Mouse (Mus musculus) urinary bladder, postnatal 10 days (tissue): ENCODE measurements around the gene Knl1.
"Not testable (repeated sequence)": the region's sequence is repeated elsewhere in the genome, so short reads cannot be mapped to it uniquely, and the experiment has no call there.

Experiments
- DNase-seq: peaks from one replicate; pipeline ENCODE4 v3.0.0; 2022; ENCODE audit warnings: low spot score

Knl1 gene

DNA sequence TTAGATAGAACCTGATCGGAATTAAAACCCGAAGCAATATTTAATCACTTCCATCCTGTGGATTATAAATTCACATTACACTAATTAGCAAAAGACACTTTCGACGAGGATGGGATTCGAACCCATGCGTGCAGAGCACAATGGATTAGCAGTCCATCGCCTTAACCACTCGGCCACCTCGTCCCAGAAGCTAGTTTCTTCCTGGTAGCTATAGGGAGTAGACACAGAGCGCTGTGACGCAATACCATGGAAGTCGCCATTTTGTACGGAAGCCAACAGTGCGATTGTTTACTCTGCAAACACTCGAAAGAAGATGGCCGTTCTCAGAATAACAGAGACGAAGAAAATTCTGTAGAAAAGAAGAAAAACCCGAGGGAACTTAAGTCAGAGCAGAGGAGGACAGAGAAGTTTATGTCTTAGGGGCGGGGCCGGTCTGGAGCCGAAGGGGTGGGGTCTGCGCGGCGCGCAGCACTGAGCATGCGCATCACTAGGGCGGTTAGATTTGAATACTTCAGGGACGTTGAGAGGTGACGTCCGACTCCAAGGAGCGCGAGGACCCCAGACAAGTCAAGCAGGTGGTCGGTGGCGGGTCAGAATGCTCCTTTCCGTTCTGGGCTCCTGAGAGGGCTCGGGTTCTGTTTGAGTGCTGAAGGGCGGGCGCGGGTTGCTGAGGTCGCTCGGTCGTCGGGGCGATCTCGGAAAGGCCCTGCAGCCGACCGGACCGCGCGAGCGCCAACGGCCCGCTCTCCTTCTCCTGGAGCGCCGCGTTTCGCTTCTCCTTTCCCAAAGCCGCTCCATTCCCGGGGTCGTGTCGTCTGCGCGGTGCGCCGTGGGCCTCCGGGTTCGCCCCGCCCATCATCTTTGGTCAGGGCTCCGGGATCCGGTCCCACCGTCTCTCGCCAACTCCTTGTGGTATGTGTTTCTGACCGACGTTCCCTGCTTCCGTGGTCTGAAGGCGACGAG is at the start of gene Knl1:
TSS of gene Knl1 (plus strand) at position 471 of the 963 bp plus-strand sequence.
- DNase-seq, result peak; percentile 86

DNA sequence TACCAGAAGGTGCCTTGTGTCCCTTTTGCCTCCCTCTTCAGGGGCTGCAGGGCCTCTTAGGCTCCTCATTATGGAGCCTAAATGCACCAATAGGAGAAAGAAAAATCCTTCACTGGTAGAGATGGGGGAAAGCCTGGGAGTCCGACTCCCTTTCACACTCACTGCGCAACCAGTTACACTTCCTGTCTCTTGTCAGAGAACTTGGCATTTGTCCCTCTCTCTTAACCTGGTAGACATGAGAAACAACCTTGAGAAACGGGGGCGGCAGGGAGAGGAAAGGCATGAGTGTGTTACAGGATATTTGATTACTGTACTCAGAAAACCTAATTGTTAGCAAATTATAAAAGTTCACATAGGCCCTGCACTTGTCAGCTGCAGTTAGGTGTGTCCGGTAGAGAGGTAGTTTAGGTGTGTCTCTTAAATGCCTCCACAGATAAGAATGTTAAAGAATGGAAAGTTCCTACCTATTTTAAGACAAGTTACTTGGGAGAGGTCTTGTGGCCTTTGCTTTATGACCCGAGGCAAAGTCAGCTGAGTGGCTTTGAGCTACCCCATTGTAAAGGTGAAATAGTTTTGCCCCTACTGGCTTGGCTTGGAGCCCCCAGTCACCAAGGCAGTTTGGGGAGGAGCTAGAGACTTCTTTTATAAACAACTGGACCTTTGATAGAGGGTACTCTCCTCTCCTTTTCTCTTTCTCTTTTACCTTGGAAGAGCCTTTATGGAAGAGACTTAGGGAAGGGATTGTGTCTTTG is 48.6 kb upstream of the Knl1 start:
- no peak for DNase-seq

GRCm38 (mm10) chr2:118999025-118999639 is 47.8 kb upstream of the Knl1 start:
- no peak for DNase-seq

DNA sequence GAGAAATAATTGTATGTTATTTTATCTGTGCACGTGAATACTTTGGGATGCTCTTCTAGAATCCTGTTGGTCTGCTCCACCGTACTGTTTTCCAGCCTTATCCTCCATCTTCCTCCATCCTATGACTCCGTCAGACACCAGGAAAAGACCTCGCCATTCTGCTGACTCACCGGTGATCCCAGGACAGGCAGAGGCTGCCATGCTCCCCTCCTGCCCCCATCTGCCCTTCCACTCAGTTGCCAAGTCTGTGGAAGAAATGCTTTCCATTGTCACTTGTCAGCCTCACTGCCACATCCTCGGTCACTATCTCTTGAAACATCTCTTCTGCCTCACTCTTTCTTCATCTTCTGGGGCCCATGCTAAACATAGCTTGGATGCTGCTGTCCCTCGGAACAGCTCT is 40.0 kb upstream of the Knl1 start:
- DNase-seq, result no peak

DNA sequence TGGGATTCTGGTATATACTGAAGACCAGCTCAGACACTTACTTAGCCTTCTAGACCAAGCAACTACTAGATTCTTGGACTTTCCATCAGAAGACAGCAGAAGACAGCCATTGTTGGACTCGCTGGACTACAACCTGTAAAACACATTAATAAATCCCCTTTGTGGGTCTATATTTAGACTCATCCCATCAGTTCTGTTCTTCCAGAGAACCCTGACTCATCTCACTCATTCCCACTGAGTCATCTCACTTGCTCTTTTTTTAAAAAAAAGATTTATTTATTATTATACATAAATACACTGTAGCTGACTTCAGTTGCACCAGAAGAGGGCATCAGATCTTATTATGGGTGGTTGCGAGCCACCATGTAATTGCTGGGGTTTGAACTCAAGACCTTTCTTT is 37.5 kb upstream of the Knl1 start:
- DNase-seq, result no peak

GRCm38 (mm10) chr2:119014989-119015388 is 31.9 kb upstream of the Knl1 start:
- DNase-seq, result no peak

DNA sequence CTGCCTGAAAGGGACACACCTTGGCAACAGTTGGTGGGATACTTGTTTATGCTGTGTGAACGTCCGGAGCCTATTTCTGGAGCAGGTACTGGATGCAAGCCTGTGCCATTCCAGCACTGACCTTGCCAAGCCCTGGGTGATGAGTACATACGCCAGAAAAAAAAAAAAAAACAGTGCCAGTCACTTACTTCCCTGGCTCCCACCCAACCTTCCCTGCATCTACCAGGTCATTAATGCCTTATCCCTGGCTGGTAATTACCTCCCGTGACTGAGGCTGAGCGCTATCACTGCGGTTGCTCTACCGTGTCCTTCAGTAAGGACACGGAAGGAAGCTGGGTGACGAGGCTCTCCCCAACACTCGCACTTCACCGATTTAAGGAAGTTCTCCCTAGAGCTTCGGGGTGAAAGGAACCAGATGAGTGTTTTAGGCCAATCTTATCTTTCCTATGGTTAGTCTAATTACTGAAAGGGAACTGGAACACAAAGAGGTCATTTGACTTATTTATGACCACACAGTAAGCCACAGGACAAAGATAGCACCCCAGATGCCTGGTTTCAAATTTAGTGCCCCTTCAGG is 31.2 kb upstream of the Knl1 start:
- DNase-seq, result no peak

DNA sequence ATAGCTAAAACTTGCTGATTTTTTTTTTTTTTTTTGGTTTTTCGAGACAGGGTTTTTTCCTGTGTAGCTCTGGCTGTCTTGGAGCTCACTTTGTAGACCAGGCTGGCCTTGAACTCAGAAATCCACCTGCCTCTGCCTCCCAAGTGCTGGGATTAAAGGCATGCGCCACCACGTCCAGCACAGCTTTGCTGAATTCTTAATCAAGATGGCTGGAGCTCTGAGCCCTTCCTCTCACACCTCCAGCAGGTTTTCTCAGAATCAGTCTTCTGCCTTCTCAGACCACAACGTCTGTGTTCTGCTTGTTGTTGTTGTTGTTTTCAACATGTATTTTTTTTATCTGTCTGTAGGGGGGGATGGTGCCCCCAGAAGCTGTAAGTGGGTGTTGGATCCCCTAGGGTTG is 30.6 kb upstream of the Knl1 start:
- not testable (repeated sequence) for DNase-seq

GRCm38 (mm10) chr2:119017647-119018046 is 29.3 kb upstream of the Knl1 start:
- DNase-seq, result no peak

GRCm38 (mm10) chr2:119018391-119019122 is 28.4 kb upstream of the Knl1 start:
- no peak for DNase-seq

- no peak for DNase-seq
These were observed 27.8 kb upstream of the Knl1 start for GRCm38 (mm10) chr2:119019131-119019530.

DNA sequence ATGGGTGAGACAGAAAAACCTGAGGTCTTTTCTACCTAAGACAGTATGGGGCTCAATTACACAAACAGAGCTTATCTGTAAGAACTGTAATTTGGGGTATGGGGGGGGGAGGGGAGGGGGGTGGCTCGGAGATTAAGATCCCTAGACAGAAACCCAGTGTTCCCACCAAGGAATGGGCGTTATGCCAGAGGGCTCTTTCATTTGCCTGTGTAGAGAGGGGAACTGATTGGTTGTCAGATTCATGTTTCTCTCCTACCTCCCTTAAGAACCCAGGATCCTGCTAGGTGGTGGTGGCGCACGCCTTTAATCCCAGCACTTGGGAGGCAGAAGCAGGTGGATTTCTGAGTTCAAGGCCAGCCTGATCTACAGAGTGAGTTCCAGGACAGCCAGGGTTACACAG is 27.4 kb upstream of the Knl1 start:
- DNase-seq, result no peak

- no peak for DNase-seq
These were observed 23.7 kb upstream of the Knl1 start for GRCm38 (mm10) chr2:119023154-119023660.

DNA sequence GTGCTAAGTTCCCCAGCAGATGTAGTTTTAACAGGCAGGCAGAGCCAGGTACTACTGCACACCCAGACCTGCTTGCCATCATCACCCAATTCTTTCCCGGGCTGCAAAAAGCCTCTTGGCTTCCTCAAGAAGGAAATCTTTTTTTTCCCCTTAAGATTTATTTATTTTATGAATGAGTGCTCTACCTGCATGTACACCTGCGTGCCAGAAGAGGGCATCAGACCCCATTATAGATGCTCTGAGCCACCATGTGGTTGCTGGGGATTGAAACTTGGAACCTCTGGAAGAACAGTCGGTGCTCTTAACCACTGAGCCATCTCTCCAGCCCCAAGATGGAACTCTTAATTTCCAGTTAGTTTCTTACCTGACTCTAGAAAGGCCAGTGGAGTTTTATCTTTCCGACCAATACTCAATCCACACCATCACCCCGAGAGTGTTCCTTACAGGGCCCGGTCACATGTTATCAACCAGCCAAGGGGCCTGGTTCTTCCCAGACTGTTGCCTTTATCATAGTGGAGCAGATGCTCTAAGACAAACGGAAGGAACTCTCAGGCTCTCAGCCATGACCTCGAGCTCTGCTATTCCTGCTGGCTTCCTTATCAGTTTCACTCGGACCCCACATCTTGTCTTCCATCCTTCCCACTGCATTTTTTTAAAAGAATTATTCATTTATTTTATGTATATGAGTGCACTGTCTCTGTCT is 22.2 kb upstream of the Knl1 start:
- no peak for DNase-seq

DNA sequence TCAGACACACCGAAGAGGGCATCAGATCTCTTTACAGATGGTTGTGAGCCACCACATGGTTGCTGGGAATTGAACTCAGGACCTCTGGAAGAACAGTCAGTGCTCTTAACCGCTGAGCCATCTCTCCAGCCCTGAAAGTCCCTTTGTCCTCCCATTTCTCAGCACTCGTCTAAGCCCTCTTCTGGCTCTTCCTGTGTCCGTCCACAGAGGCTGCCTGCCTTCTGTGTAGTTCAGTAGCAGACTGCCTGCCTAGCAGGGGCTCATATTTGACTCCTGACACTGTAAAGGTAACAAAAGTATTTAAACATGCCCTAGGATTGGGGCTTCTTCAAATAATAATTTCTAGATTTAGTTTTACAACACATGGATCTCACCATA is 21.7 kb upstream of the Knl1 start:
- DNase-seq, result no peak

- DNase-seq, result no peak
These were observed 20.0 kb upstream of the Knl1 start for GRCm38 (mm10) chr2:119026951-119027350.

GRCm38 (mm10) chr2:119028941-119029551 is 17.9 kb upstream of the Knl1 start, which contains the start of gene Ccdc32:
Gene Ccdc32, minus strand, starts transcription at chr2:119029393.
- DNase-seq, result peak; percentile 84

GRCm38 (mm10) chr2:119032191-119032590 is 14.7 kb upstream of the Knl1 start:
- DNase-seq, result no peak

GRCm38 (mm10) chr2:119034656-119035396 is 12.1 kb upstream of the Knl1 start, which contains the start of gene Rpusd2:
Gene Rpusd2, plus strand, starts transcription at chr2:119034790.
- peak; percentile 79 for DNase-seq

- DNase-seq, result no peak
These were observed 11.5 kb upstream of the Knl1 start for GRCm38 (mm10) chr2:119035397-119035745.
